Mouse (Mus musculus) liver, postnatal 0 days (tissue): ENCODE results near the gene Mkln1.

Experiments used
- CTCF ChIP-seq: sonication (generic); IDR thresholded peaks from 2 replicates; pipeline ENCODE4 v1.5.1; 2016; ENCODE audit warnings: antibody characterized with exemption, low read depth
- EP300 ChIP-seq: IDR thresholded peaks from 2 replicates; pipeline ENCODE4 v1.6.1; 2016; ENCODE audit warnings: antibody characterized with exemption, low read depth, mild to moderate bottlenecking

DNA sequence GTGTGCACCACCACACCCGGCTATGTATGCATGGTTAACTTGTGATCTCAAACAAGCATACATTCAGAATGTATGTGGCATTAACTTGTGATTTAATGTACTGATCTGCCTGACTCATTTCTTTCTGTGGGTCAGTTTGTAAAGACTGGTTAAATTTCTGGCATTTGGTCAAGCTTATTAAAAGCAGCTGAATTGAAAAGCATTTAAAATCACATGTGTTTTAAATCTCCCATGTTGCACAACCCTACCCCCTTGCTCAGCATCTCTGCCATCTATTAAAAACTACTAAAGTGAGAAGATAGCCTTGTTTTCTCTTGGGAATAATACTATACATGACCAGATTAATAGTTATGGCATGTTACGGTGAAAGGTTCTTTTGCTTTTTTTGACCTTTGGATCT, 88.1 kb downstream of the Mkln1 start:
- TF ChIP-seq CTCF (no peak), EP300 (no peak)
